Mouse (Mus musculus): ENCODE data around the gene Trappc3.

DNA sequence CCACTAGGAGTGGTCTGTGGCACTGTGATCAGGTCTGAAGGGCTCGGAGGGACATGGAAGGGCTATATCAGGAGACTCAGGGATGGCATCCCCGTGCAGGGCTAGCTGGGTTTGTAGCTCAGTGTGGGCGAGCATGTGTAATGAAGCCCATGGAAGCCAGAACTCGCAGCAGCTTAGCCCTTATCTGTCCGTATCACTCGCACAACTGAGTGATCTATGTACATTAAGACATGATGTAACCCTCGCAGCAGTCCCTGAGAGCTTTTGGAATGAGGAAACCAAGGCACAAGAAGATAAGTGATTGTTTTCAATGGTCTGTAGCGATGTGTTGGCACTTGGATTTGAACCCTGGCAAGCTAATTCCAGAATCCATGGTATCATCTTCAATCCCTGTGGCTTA lies 21.5 kb downstream of the Trappc3 start:
- TF ChIP-seq CTCF (IDR thresholded peaks at IDR 0.05; ENCODE audit: extremely low read depth, insufficient read depth, insufficient read length, insufficient replicate concordance) (no peak), POLR2A (IDR thresholded peaks at IDR 0.05; ENCODE audit: low read depth, low read length) (no peak)
